Mouse (Mus musculus): ENCODE data around the gene Ckap5. TPM values are rescaled to one million over a fixed set of nuclear protein-coding genes. Genes with fewer than 3 reads are reported as not detected.

Ckap5 gene
- polyA plus RNA-seq, 1 experiment from 2014 or later, result 96.3 TPM

DNA sequence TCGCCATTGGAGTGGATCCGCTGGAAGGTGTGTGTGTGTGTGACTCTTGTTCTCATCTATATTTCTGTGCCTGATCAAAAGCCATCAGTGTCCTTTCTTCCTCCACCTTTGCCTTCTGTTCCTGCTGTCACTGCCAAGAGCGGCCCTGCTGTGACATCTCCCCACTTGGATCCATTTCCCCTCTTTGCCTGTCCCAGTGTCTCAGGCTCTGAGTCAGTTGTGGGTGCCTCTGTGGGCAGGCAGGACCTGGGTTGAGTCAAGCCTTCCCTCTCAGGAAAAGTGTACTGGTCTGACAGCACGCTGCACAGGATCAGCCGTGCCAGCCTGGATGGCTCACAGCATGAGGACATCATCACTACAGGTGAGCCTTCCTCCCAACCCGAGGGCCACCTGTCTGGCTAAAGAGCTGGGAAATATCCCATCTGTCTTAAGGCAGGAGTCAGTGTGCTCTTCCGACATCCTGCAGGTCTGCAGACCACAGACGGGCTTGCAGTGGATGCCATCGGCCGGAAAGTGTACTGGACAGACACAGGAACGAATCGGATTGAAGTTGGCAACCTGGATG is 34.4 kb upstream of the Ckap5 start:
- H3K27me3 ChIP-seq (ENCODE audit: insufficient read depth, low read length), result no peaks in the 10 kb centered on the region
- ATAC-seq (ENCODE audit: insufficient read depth) (no peak), DNase-seq (no peak)
- no peak overlapping the region for H3K9ac ChIP-seq
- 93% methylated on average over 12 of the region's 12 CpGs for WGBS
- no peak for TF ChIP-seq CTCF (IDR thresholded peaks at IDR 0.05; ENCODE audit: low read depth)
- H3K36me3 ChIP-seq (ENCODE audit: insufficient read depth), result peaks cover 90% of the 10 kb centered on the region
- H3K4me1 ChIP-seq (ENCODE audit: insufficient read depth), result no peaks in the 10 kb centered on the region
- H3K27ac ChIP-seq (ENCODE audit: low read depth), result no peak overlapping the region
- no peaks in the 10 kb centered on the region for H3K9me3 ChIP-seq (ENCODE audit: low read depth, low read length)
- H3K4me2 ChIP-seq, result no peak overlapping the region
- no peak overlapping the region for H3K4me3 ChIP-seq (ENCODE audit: low read depth, low read length)

DNA sequence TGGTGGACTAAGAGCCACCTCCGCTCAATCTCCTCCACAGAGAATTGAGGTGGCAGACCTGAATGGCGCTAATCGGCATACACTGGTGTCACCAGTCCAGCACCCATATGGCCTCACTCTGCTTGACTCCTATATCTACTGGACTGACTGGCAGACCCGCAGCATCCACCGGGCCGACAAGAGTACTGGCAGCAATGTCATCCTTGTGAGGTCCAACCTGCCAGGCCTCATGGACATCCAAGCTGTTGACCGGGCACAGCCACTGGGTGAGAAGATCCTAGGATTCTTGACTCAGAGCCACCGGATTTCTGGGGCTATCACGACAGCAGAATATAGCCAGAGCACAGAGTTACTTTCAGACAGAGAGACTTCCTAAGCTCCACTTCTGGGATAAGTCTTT is 32.6 kb upstream of the Ckap5 start:
- H3K27me3 ChIP-seq (ENCODE audit: insufficient read depth, low read length), result no peaks in the 10 kb centered on the region
- 94% methylated on average over 9 of the region's 9 CpGs for WGBS
- no peak overlapping the region for H3K9ac ChIP-seq
- H3K9me3 ChIP-seq (ENCODE audit: low read depth, low read length), result no peaks in the 10 kb centered on the region
- ATAC-seq (ENCODE audit: insufficient read depth) (no peak), DNase-seq (no peak)
- no peak for TF ChIP-seq CTCF (IDR thresholded peaks at IDR 0.05; ENCODE audit: low read depth)
- H3K4me2 ChIP-seq, result no peak overlapping the region
- H3K36me3 ChIP-seq (ENCODE audit: insufficient read depth), result peaks cover 92% of the 10 kb centered on the region
- no peaks in the 10 kb centered on the region for H3K4me1 ChIP-seq (ENCODE audit: insufficient read depth)
- no peak overlapping the region for H3K4me3 ChIP-seq (ENCODE audit: low read depth, low read length)
- H3K27ac ChIP-seq (ENCODE audit: low read depth), result no peak overlapping the region

DNA sequence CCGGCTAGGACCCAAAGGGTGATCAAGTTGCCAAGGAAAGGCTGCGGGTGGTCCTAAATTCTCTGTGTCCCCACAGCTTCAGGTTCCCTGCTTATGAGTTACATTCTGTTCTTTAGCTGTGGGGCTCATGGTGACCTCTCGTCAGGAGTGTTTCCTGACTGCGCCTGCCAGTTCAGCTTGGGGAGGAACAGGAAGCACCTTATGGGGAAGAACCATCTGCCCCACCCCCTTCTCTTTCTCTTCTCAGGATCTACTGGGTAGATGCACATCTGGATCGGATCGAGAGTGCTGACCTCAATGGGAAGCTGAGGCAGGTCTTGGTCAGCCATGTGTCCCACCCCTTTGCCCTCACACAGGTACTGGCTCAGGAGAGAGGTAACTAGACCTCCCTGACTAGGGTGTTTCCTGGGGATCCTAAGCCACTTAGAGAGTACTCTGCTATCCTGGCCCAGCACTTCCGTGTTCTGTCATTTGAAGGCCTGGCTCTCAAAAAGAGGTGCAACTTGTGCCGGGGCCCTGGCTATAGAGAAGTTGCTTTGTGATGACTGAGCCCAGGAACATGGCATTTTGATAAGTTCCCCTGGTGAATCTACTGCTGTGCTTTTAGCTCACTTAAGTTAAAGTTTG is 28.4 kb upstream of the Ckap5 start:
- WGBS, result 87% methylated on average over 8 of the region's 8 CpGs
- Histone ChIP-seq H3K36me3 (ENCODE audit: insufficient read depth) (peaks cover 89% of the 10 kb centered on the region), H3K27me3 (ENCODE audit: insufficient read depth, low read length) (no peaks in the 10 kb centered on the region), H3K4me1 (ENCODE audit: insufficient read depth) (no peaks in the 10 kb centered on the region), H3K4me2 (no peak overlapping the region), H3K9ac (no peak overlapping the region), H3K27ac (ENCODE audit: low read depth) (no peak overlapping the region), H3K9me3 (ENCODE audit: low read depth, low read length) (no peaks in the 10 kb centered on the region), H3K4me3 (ENCODE audit: low read depth, low read length) (no peak overlapping the region)
- no peak for TF ChIP-seq CTCF (IDR thresholded peaks at IDR 0.05; ENCODE audit: low read depth)
- DNase-seq (no peak), ATAC-seq (ENCODE audit: insufficient read depth) (no peak)

DNA sequence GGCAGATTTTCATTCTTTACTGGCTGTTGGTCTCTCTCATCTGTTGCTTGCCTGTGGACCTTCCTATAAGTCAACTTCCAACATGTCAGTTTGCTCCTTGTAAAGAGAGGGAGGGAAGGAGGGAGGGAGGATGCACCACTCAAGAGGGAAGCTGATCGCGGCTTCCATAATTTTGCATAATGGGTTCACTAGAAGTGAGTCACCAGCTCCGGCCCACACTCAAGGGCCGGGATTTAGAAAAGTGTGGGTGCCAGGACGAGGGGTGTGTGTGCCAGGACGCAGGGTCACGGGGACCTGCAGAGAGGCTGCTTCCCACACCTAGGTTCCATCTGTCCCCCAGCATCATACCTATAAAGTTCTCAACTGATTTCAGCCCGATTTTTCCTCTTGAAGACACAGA is 18.5 kb upstream of the Ckap5 start:
- DNase-seq (no peak), ATAC-seq (ENCODE audit: insufficient read depth) (no peak)
- 86% methylated on average over 8 of the region's 8 CpGs for WGBS
- no peak for TF ChIP-seq CTCF (IDR thresholded peaks at IDR 0.05; ENCODE audit: low read depth)
- Histone ChIP-seq H3K4me2 (no peak overlapping the region), H3K4me3 (ENCODE audit: low read depth, low read length) (no peak overlapping the region), H3K9me3 (ENCODE audit: low read depth, low read length) (no peaks in the 10 kb centered on the region), H3K4me1 (ENCODE audit: insufficient read depth) (no peaks in the 10 kb centered on the region), H3K27me3 (ENCODE audit: insufficient read depth, low read length) (no peaks in the 10 kb centered on the region), H3K9ac (no peak overlapping the region), H3K36me3 (ENCODE audit: insufficient read depth) (peaks cover 69% of the 10 kb centered on the region), H3K27ac (ENCODE audit: low read depth) (no peak overlapping the region)

DNA sequence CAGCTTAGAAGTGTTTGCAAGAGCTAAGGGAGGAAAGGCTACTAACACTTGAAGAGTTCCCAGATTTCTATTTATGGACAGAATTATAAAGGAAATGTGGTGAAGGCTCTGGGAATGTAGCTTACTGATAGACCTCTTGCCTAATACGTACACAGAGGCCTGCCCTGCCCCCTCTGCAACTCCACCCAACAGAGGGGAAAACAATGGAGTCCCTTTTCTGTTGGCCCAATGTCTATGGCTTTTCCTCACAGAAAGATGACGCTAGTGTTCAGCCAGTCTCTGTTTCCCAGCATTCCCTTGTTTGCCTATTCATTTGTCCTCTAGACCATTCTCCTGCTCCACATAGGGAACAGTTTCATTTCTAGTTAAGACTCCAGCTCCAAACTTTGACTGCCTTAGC is 9.4 kb upstream of the Ckap5 start:
- DNase-seq (peak; percentile 42), ATAC-seq (ENCODE audit: insufficient read depth) (no peak)
- Histone ChIP-seq H3K4me1 (ENCODE audit: insufficient read depth) (no peaks in the 10 kb centered on the region), H3K9me3 (ENCODE audit: low read depth, low read length) (no peaks in the 10 kb centered on the region), H3K27me3 (ENCODE audit: insufficient read depth, low read length) (no peaks in the 10 kb centered on the region), H3K4me3 (ENCODE audit: low read depth, low read length) (no peak overlapping the region), H3K4me2 (no peak overlapping the region), H3K27ac (ENCODE audit: low read depth) (no peak overlapping the region), H3K9ac (no peak overlapping the region), H3K36me3 (ENCODE audit: insufficient read depth) (peaks cover 22% of the 10 kb centered on the region)
- no peak for TF ChIP-seq CTCF (IDR thresholded peaks at IDR 0.05; ENCODE audit: low read depth)
- WGBS, result 20% methylated on average over 2 of the region's 2 CpGs

DNA sequence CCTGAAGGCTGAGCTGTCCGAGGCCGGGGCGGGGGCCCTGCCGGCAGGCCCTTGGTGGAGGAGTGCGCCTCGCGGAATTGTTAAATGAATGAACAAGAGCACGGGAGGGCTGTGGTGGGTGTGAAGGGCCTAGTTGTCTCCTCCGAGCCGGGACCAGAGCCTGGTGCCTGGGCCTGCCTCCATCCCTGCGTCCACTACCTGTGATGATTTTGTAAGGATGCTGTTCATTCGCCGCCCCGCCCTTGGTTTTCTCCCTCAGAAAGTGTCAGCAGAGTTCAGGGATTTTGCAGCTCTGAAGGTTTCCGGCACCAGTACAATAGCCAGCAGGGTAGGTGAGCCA is 555 bp downstream of the Ckap5 start:
- peak overlapping the region; percentile 96 for H3K9ac ChIP-seq
- H3K36me3 ChIP-seq (ENCODE audit: insufficient read depth), result peaks cover 8% of the 10 kb centered on the region; the same call in 1 of the 2 replicates
- H3K4me1 ChIP-seq (ENCODE audit: insufficient read depth), result no peaks in the 10 kb centered on the region
- no peak for TF ChIP-seq CTCF (IDR thresholded peaks at IDR 0.05; ENCODE audit: low read depth)
- ATAC-seq (ENCODE audit: insufficient read depth), result peak; percentile 72
- H3K4me3 ChIP-seq (ENCODE audit: low read depth, low read length), result peak overlapping the region; percentile 99
- H3K27ac ChIP-seq (ENCODE audit: low read depth), result peak overlapping the region; percentile 87
- WGBS, result 0% methylated on average over 15 of the region's 15 CpGs
- H3K9me3 ChIP-seq (ENCODE audit: low read depth, low read length), result no peaks in the 10 kb centered on the region
- peak; percentile 45 for DNase-seq
- H3K4me2 ChIP-seq, result peak overlapping the region; percentile 75
- H3K27me3 ChIP-seq (ENCODE audit: insufficient read depth, low read length), result no peaks in the 10 kb centered on the region

DNA sequence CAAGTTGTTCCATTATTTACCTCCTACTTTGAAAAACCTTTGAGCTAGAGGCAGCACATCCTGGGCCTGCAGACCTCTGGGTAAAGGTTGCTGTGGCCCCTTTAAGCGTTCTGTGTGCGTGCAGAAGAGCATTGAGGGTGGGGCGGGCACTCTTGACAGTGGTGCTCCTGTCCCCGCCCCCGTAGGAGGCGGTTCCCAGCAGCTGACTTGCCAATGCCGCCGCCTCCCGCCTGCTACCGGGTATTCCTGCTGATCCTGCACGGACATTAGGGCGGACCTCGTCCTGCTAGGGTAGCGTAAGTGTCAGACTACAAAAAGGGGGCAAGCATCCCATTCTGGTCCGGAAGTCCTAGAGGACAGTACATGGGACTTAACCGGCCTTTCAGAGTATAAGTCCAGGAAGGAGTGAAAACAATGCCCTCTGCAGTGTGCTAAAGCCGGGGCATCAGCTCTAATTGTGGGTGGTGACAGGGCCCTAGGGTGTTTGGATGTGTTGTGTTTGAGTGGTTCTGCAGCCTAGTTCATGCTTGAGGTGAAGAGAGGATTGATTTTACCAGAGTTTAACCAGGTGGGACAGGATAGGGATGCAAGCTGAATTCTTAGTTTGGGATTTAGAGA is 11.1 kb downstream of the Ckap5 start:
- ATAC-seq (ENCODE audit: insufficient read depth) (peak; percentile 98), DNase-seq (peak; percentile 87)
- Histone ChIP-seq H3K4me2 (peak overlapping the region; percentile 63), H3K4me3 (ENCODE audit: low read depth, low read length) (peak overlapping the region; percentile 36), H3K4me1 (ENCODE audit: insufficient read depth) (no peaks in the 10 kb centered on the region; the same call in 1 of the 2 replicates), H3K36me3 (ENCODE audit: insufficient read depth) (no peaks in the 10 kb centered on the region; the same call in 1 of the 2 replicates), H3K9me3 (ENCODE audit: low read depth, low read length) (no peaks in the 10 kb centered on the region), H3K27ac (ENCODE audit: low read depth) (no peak overlapping the region), H3K9ac (peak overlapping the region; percentile 20; the same call in 1 of the 2 replicates), H3K27me3 (ENCODE audit: insufficient read depth, low read length) (no peaks in the 10 kb centered on the region)
- 0 out of 2 replicates have a peak, but pooled peaks have one; percentile 21 for TF ChIP-seq CTCF (IDR thresholded peaks at IDR 0.05; ENCODE audit: low read depth)
- WGBS, result 3% methylated on average over 17 of the region's 17 CpGs

All from lung, embryonic 14.5 days (tissue).